Mouse (Mus musculus): ENCODE measurements around the gene Arhgap27.
A peak's percentile ranks its signal among the peaks of the same experiment; 100 is the strongest.
"Not testable (repeated sequence)": the region's sequence is repeated elsewhere in the genome, so short reads cannot be mapped to it uniquely, and the experiment has no call there.

Arhgap27 gene

DNA sequence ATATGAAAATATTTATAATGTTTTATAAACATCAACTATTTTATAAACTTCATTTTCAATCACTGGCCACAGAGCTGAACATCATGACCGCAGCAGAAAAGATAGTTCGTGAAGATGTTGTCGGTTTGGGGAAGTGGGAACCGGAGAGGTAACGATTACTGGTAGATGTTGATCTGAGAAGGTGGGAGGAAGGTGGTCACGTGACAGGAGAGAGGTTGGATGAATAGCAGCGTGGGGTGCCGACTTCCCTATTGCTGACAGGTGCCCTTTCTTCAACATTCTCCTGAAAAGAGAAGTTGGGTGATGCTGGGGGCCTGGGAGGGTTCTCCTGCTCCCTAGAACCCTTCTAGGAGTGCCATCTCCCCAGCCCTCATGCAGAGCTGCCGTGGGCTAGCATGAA is 59.0 kb downstream of the Arhgap27 start:
- no peak for DNase-seq (ENCODE audit: low read depth, low spot score)

DNA sequence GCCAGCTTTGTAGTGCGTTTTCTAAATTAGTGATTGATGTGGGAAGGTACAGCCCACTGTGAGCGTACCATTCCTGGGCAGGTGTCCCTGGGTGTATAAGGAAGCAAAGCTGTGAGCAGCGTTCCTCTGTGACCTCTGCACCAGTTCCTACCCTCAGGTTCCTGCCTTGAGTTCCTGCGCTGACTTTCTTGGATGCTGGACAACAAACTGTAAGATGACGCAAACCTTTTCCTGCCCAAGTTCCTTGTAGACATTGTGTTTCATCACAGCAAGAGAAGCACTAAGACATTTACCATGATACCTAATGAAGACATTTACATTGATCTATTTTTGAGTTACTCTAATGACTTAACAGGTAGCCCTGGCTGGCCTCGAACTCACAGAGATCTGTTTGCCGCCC is 68.7 kb downstream of the Arhgap27 start:
- DNase-seq (ENCODE audit: low read depth, low spot score) = no peak

DNA sequence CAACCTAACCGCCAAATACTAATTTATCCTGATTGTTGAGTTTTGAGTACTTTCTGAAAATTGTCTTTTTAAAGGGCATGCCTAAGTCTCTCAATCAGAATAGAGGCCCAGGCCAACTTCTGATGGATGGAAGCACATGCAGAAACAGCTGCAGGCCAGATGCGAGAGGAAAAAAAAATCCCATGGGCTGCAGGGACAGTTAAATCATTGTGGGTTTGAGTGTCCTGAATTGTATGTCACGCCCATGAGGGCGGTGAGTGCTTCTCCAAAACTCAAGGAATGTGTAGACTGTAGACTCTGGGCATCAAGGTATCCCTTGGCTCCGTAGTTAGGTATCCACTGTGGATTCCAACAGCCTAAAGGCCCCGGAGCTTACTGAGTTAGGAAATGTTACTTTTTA is 69.4 kb downstream of the Arhgap27 start:
- no peak for DNase-seq (ENCODE audit: low read depth, low spot score)

DNA sequence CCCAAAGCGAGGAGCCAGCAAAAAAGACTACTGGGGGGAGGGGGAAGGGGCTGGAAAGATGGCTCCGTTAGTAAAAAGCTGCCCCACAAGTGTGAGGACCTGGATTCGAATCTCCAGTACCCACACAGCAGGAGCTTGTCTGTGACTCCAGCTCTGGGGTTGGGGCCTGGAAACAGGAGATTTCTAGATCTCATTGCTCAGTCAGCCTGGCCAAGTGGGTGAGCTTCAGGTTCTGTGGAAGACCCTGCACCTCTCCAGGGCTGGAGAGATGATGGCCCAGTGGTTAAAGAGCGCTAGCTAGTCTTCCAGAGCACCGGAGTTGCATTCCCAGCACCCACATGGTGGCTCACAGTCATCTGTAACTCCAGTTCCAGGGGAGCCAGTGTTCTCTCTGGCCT is 70.6 kb downstream of the Arhgap27 start:
- no peak for DNase-seq (ENCODE audit: low read depth, low spot score)

DNA sequence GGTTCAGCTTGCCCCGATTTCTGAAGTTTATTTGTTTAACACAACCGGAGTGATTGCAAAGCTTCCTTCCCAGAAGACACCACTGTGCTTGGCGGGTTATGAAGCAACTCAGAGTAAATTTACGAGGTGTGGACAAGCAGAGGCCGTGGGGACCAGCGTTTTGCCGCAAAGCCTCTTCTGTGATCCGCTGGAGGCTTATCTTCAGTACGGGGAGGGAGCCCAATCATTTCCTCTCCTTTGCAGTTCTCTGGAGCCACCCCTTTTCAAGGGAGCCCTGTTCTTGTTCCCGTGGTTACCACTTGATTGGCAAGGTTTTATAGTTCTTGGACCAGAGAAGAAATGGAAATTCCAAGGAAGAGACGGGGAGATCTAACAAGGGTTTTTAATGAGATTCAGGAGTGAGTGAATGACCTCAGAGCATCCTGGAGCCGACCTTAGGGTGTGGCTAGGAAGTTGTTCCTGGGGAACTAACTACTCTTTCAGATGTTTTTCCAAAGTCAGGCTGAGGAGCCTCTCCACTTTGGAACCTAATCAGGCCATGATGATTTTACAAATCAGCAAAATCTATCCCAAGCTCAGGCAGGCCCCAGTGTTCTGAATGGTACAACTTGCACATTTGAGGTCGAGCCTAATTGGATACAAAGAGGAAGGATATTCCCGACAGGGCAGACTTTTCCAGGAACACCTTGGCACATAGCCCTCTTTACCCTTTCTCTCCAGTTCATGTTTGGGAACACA is 71.2 kb downstream of the Arhgap27 start:
- peak; percentile 70 for DNase-seq (ENCODE audit: low read depth, low spot score)

DNA sequence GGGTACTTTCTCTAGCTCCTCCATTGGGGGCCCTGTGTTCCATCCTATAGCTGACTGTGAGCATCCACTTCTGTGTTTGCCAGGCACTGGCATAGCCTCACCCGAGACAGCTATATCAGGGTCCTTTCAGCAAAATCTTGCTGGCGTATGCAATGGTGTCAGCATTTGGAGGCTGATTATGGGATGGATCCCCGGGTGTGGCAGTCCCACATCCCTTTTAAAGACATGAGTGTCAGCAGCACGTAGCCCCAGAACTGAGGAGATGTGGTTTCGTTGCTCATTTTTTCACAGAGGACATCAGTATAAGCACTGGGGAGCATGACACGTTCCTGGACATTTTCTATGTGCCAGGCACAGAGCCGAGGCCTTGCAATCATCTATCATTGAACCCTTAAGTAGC is 72.7 kb downstream of the Arhgap27 start:
- not testable (repeated sequence) for DNase-seq (ENCODE audit: low read depth, low spot score)

DNA sequence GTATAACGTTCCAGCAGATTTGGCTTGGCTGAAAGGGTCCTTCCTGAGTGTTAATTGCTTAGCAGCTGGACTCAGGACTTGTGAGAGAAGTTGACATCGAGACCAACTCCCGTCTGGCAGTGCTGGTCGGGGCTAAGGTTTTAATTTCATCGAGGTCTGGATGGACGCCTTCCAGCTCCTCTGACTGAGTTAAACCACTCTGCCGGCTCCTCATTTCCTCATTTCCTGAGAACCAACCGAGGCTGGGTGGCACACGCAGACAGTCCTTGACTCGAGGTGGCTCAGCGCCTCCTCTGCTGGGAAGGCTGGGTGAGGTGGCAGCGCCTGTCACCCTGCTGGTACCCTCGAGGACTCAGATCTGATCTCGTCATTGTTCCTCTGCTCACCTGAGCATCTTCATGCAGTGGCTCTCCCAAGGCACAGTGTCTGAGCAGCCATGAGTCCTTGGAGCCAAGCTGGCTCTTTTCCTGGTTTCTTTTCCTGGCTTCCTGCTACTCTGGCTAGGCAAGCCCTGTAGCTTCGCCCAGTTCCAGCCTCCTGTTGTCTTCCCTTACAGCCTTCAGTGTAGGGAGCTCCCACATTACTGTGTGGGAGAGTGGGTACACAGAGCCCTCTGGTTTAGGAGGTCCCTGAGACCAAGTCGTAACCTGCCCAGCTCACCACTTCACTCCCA is 75.1 kb downstream of the Arhgap27 start:
- DNase-seq (ENCODE audit: low read depth, low spot score) = no peak

DNA sequence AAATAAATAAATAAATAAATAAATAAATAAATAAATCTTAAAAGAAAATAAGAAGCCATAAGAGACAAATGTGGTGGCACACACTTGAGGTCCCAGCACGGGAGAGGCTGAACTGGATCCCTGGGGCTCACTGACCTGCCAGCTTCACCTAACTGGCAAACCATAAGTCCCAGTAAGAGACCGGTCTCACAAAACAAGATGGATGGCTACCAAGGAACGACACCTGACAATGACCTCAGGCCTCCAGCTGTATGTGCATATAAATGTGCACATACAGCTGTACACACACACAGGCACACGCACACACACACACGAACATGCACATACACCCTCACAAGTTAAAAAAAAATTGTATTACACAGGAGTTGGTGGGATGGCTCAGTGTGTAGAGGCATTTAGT is 76.6 kb downstream of the Arhgap27 start:
- DNase-seq (ENCODE audit: low read depth, low spot score) = no peak

DNA sequence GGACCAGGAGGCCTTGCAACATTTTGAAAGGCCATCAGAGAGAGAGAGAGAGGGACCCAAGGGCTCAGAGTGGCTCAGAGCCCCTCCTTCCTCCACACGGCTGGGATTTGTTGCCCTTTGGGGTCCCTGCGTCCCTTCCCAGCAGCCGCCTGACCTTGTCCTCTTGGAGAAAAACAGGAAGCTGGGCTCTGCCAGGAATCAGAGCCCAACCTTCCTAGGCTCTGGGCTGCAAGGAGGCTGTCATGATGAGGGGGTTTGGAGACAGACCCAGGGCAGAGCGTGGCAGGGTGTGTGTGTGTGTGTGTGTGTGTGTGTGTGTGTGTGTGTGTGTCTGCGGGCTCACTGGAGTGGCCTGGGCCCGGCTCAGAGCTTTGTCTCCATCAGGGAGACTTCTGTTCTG is 77.5 kb downstream of the Arhgap27 start:
- DNase-seq (ENCODE audit: low read depth, low spot score) = no peak

DNA sequence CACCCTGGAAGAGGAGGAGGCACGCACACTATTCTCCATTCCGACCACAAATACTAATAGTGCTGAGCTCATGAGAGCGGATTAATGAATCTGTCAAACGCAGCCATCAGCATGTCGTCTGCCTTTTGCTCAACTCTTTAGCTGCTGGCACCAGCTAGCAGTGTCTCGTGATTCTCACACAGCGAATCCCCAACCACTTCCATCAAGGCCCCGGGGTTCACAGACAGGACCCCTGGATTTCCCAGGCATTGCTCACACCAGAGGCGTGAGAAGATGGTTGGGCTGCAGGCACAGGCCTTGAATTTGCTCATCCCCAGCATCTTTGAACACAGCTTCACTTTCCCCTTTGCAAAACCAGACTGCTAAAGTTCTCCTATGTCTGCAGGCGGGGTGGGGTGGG is 78.2 kb downstream of the Arhgap27 start:
- DNase-seq (ENCODE audit: low read depth, low spot score) = no peak

DNA sequence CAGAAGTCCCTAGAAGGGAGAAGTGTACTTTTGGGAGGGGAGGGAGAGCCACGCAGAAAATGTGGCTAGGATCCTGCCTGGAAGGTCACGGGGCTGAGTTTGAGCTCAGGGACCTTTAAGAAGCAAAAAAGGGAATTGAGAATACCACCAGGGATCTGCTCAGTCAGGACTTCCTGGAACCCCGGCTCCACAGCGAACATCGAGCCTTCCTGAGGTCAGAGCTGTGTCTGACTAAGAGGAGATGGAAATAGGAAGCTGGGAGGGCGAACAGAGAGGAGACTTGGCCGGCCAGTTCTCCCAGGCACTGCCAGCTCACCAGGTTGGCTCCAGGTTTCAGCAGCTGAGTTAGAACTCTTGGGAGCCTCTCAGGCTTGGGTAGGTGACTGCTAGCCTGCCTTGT is 81.7 kb downstream of the Arhgap27 start:
- no peak for DNase-seq (ENCODE audit: low read depth, low spot score)

Measured in ZHBTc4 (cell line).